Mouse (Mus musculus) MEL (cell line): ENCODE results near the gene Toe1.

Source experiments
- CHD1 ChIP-seq: IDR thresholded peaks from 2 replicates; pipeline ENCODE4 v1.6.1; 2012; ENCODE audit warnings: low read depth, mild to moderate bottlenecking, inconsistent platforms, low read length, improper control_type of control experiment
- CTCF ChIP-seq, 3 experiments: IDR thresholded peaks in 2 of 3; conservative IDR thresholded peaks in 1 of 3; 2 replicates each; pipeline ENCODE4 v1.5.1; 2011 to 2012; ENCODE audit warnings: low read length in 3 of 3, low read depth in 2 of 3, mild to moderate bottlenecking in 2 of 3, improper control_type of control experiment in 1 of 3, inconsistent platforms in 1 of 3, mixed read lengths in 1 of 3, moderate library complexity in 1 of 3; ENCODE audit not compliant: control insufficient read depth in 1 of 3, insufficient read depth in 1 of 3, poor library complexity in 1 of 3, severe bottlenecking in 1 of 3
- MAX ChIP-seq: IDR thresholded peaks from 2 replicates; pipeline ENCODE4 v1.6.1; 2011; ENCODE audit warnings: low read length, improper control_type of control experiment
- MAZ ChIP-seq: IDR thresholded peaks from 2 replicates; pipeline ENCODE4 v1.6.1; 2012; ENCODE audit warnings: low read depth, mild to moderate bottlenecking, inconsistent platforms, low read length, improper control_type of control experiment
- MEF2A ChIP-seq: IDR thresholded peaks from 2 replicates; pipeline ENCODE4 v1.6.1; 2014; ENCODE audit warnings: low read depth, mild to moderate bottlenecking, inconsistent platforms, low read length, improper control_type of control experiment; ENCODE audit not compliant: poor library complexity, insufficient replicate concordance, severe bottlenecking; ENCODE audit errors: extremely low read depth
- MXI1 ChIP-seq: IDR thresholded peaks from 2 replicates; pipeline ENCODE4 v1.6.1; 2011; ENCODE audit warnings: mild to moderate bottlenecking, low read depth, low read length, improper control_type of control experiment
- MYB ChIP-seq: IDR thresholded peaks from 2 replicates; pipeline ENCODE4 v1.6.1; 2011; ENCODE audit warnings: mild to moderate bottlenecking, low read depth, low read length, improper control_type of control experiment
- POLR2A ChIP-seq, 2 experiments: IDR thresholded peaks; 2 replicates each; pipeline ENCODE4 v1.6.1; 2011 to 2012; ENCODE audit warnings: low read length in 2 of 2, mild to moderate bottlenecking in 2 of 2, control low read depth in 1 of 2, improper control_type of control experiment in 1 of 2, low read depth in 1 of 2, moderate library complexity in 1 of 2; ENCODE audit not compliant: control insufficient read depth in 1 of 2, insufficient read depth in 1 of 2, poor library complexity in 1 of 2
- RAD21 ChIP-seq: IDR thresholded peaks from 2 replicates; pipeline ENCODE4 v1.6.1; 2011; ENCODE audit warnings: mild to moderate bottlenecking, low read depth, low read length, improper control_type of control experiment
- SMC3 ChIP-seq: IDR thresholded peaks from 2 replicates; pipeline ENCODE4 v1.6.1; 2011; ENCODE audit warnings: low read depth, low read length, improper control_type of control experiment
- TCF12 ChIP-seq: IDR thresholded peaks from 2 replicates; pipeline ENCODE4 v1.6.1; 2014; ENCODE audit warnings: low read depth, mild to moderate bottlenecking, inconsistent platforms, low read length, improper control_type of control experiment, moderate library complexity
- ZC3H11A ChIP-seq: IDR thresholded peaks from 2 replicates; pipeline ENCODE4 v1.6.1; 2012; ENCODE audit warnings: low read depth, mild to moderate bottlenecking, inconsistent platforms, low read length, improper control_type of control experiment
- ZKSCAN1 ChIP-seq: IDR thresholded peaks from 2 replicates; pipeline ENCODE4 v1.6.1; 2012; ENCODE audit warnings: low read depth, mild to moderate bottlenecking, inconsistent platforms, low read length, improper control_type of control experiment, moderate library complexity

DNA sequence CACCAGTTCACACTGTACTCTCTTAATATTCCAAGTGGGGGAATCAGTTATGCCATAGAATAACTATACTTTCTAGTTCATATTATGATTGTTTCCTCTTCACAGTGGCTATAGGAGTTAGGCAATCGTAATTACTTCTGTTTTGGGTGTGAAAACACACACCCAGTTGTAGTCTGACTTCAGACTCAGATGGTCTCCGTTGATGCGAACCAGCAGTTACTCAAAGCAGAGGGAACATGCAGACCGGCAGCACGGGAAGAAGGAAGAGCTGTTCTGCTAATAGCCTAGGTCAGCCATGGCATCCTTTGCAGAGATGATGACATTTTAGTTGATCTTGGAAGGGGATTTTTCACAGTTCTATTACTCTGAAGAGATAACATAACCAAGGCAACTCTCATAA is 38.9 kb downstream of the Toe1 start:
- TF ChIP-seq RAD21 (no peak), SMC3 (no peak), CTCF (IDR thresholded peaks at IDR 0.05 in 2 of 3, conservative IDR thresholded peaks at IDR 0.05 in 1 of 3; ENCODE audit: control insufficient read depth in 1 of 3, insufficient read depth in 1 of 3, low read depth in 2 of 3, low read length in 3 of 3, poor library complexity in 1 of 3, severe bottlenecking in 1 of 3) (no peak), MAZ (no peak), ZKSCAN1 (no peak), MXI1 (no peak), TCF12 (no peak), MEF2A (no peak), POLR2A (IDR thresholded peaks at IDR 0.05; ENCODE audit: control insufficient read depth in 1 of 2, insufficient read depth in 1 of 2, low read depth in 1 of 2, low read length in 2 of 2, poor library complexity in 1 of 2) (no peak), ZC3H11A (no peak), CHD1 (no peak), MAX (no peak), MYB (no peak)
